Mouse (Mus musculus) heart, adult 2 months (tissue): ENCODE data around the gene Map7d2. TPM values are rescaled to one million over a fixed set of nuclear protein-coding genes. Genes with fewer than 3 reads are reported as not detected.

Source experiments
- DNase-seq, 2 experiments: peaks; one replicate each; pipeline ENCODE4 v3.0.0; 2021
- H3K27ac ChIP-seq: fragments of 200-600 bp; 2 replicates; pipeline ENCODE4 v1.8.1; 2022
- H3K27me3 ChIP-seq: fragments of 200-500 bp; 2 replicates; pipeline ENCODE4 v1.6.1; 2012; ENCODE audit warnings: mild to moderate bottlenecking, low read length, inconsistent platforms, mixed read lengths; ENCODE audit not compliant: control insufficient read depth, insufficient read depth
- H3K36me3 ChIP-seq: fragments of 200-500 bp; 2 replicates; pipeline ENCODE4 v1.6.1; 2012; ENCODE audit warnings: low read length, inconsistent platforms; ENCODE audit not compliant: control insufficient read depth, insufficient read depth
- H3K4me1 ChIP-seq: fragments of 200-500 bp; 2 replicates; pipeline ENCODE4 v1.6.1; 2011; ENCODE audit warnings: low read length; ENCODE audit not compliant: control insufficient read depth, insufficient read depth
- H3K4me3 ChIP-seq: fragments of 200-600 bp; 2 replicates; pipeline ENCODE4 v1.8.1; 2022
- H3K79me2 ChIP-seq: fragments of 200-500 bp; replicated peaks from 2 replicates; pipeline ENCODE4 v1.6.1; 2012; ENCODE audit warnings: mild to moderate bottlenecking, inconsistent platforms, low read length, moderate library complexity, mixed read lengths; ENCODE audit not compliant: control insufficient read depth, insufficient read depth
- H3K9ac ChIP-seq: fragments of 200-500 bp; 2 replicates; pipeline ENCODE4 v1.6.1; 2012; ENCODE audit warnings: low read depth, mild to moderate bottlenecking, control low read depth, inconsistent platforms, low read length, mixed read lengths
- CTCF ChIP-seq: fragments of 200-600 bp; IDR thresholded peaks from 2 replicates; pipeline ENCODE4 v1.8.1; 2022; ENCODE audit warnings: antibody characterized with exemption, mild to moderate bottlenecking, moderate library complexity
- EP300 ChIP-seq: fragments of 200-500 bp; IDR thresholded peaks from 2 replicates; pipeline ENCODE4 v1.6.1; 2011; ENCODE audit warnings: low read depth, low read length, control low read depth; ENCODE audit not compliant: insufficient read depth
- POLR2A ChIP-seq: fragments of 200-500 bp; IDR thresholded peaks from 2 replicates; pipeline ENCODE4 v1.6.1; 2011; ENCODE audit warnings: mild to moderate bottlenecking, low read depth, low read length, control low read depth; ENCODE audit not compliant: insufficient read depth
- WGBS: fragments of 180-500 bp; shearing (Covaris S2); methylation state at CpG from one replicate; pipeline ENCODE4 v1.1.7; 2018; 5-methylcytosine and 5-hydroxymethylcytosine counted together
- intact Hi-C: fragments of 180-260 bp; cut with DNase I; formaldehyde crosslinking; loops from one replicate; pipeline ENCODE4 v1.15.1; 2025
- long read RNA-seq: library from polyadenylated mRNA; stranded (forward); transcript quantifications from one replicate; pipeline ENCODE4 v2.0.0, GENCODE M21; 2021
- polyA plus RNA-seq: library from polyadenylated mRNA; depleted of rRNA; stranded (reverse); fragments of >200 nt; gene quantifications from 2 replicates; pipeline ENCODE4 v1.2.3, GENCODE M21; 2012; rRNA removed
- total RNA-seq, 2 experiments: library from RNA; stranded (reverse); gene quantifications; 2 replicates each; pipeline ENCODE4 v1.2.3; 2021

Gene Map7d2
- total RNA-seq (under 1 TPM; 0.61 to 0.78 TPM), polyA plus RNA-seq (0.21 and 1.3 TPM in 2 replicates)
- long read RNA-seq, partial matches to known transcripts, result 0 of 1 reads
- long read RNA-seq, other reads (novel, unspliced or antisense), result 1 of 1 reads

GRCm38 (mm10) chrX:159414130-159414828, at the start of gene Map7d2:
Gene Map7d2, plus strand, starts transcription at chrX:159414572.
- Histone ChIP-seq H3K79me2 (no peaks in the 10 kb centered on the region), H3K27me3 (peaks cover 2% of the 10 kb centered on the region), H3K4me3 (peak within 1 kb of the TSS; percentile 32; the same call in 1 of the 2 replicates), H3K4me1 (no peaks in the 10 kb centered on the region; the same call in none of the 2 replicates), H3K36me3 (no peaks in the 10 kb centered on the region), H3K27ac (no peak within 1 kb of the TSS), H3K9ac (peak within 1 kb of the TSS; percentile 24)
- WGBS, result 39% methylated on average over 70 of the region's 83 CpGs
- intact Hi-C loops, result no loop called here
- TF ChIP-seq CTCF (no peak), POLR2A (no peak), EP300 (no peak)
- no peak for DNase-seq

GRCm38 (mm10) chrX:159371831-159372752, 42.3 kb upstream of the Map7d2 start, which contains the start of gene Eif1ax:
Gene Eif1ax, plus strand, starts transcription at chrX:159372178.
- no peaks in the 10 kb centered on the region; the same call in 1 of the 2 replicates for H3K4me1 ChIP-seq
- intact Hi-C loops, result loop anchor here (5.0 to 10.0 kb wide), 2 partner anchors 160 to 763 kb away; partner anchors contain the start of gene Pdha1
- TF ChIP-seq EP300 (no peak), POLR2A (peak; percentile 59), CTCF (peak; percentile 30)
- 21% methylated on average over 55 of the region's 76 CpGs for WGBS
- H3K9ac ChIP-seq, result peak within 1 kb of the TSS; percentile 96
- peak within 1 kb of the TSS; percentile 77 for H3K27ac ChIP-seq
- H3K79me2 ChIP-seq, result no peaks in the 10 kb centered on the region
- H3K36me3 ChIP-seq, result no peaks in the 10 kb centered on the region
- DNase-seq, result peak; percentile 79 to 88
- no peaks in the 10 kb centered on the region for H3K27me3 ChIP-seq
- peak within 1 kb of the TSS; percentile 71 for H3K4me3 ChIP-seq

- no peak for TF ChIP-seq EP300
- 25% methylated on average over 9 of the region's 9 CpGs for WGBS
- H3K9ac ChIP-seq, result peak overlapping the region; percentile 96; the same call in 1 of the 2 replicates
- H3K27me3 ChIP-seq, result no peaks in the 10 kb centered on the region
- H3K36me3 ChIP-seq, result no peaks in the 10 kb centered on the region
- H3K4me1 ChIP-seq, result no peaks in the 10 kb centered on the region; the same call in 1 of the 2 replicates
- peak overlapping the region; percentile 77 for H3K27ac ChIP-seq
- peak overlapping the region; percentile 71 for H3K4me3 ChIP-seq
- DNase-seq, result no peak
- intact Hi-C loops, result loop anchor here (5.0 to 10.0 kb wide), 2 partner anchors 160 to 762 kb away; partner anchors contain the start of gene Pdha1
- H3K79me2 ChIP-seq, result no peaks in the 10 kb centered on the region
Measured at GRCm38 (mm10) chrX:159372753-159373144, 41.6 kb upstream of the Map7d2 start.

- H3K27me3 ChIP-seq, result no peaks in the 10 kb centered on the region
- TF ChIP-seq CTCF (no peak), EP300 (no peak), POLR2A (no peak)
- no peak overlapping the region for H3K27ac ChIP-seq
- H3K79me2 ChIP-seq, result no peaks in the 10 kb centered on the region
- WGBS, result 38% methylated on average over 9 of the region's 9 CpGs
- H3K36me3 ChIP-seq, result no peaks in the 10 kb centered on the region; the same call in 1 of the 2 replicates
- no peak overlapping the region for H3K9ac ChIP-seq
- no peak for DNase-seq
- H3K4me1 ChIP-seq, result no peaks in the 10 kb centered on the region
- H3K4me3 ChIP-seq, result no peak overlapping the region
- intact Hi-C loops, result no loop called here
Measured at GRCm38 (mm10) chrX:159387105-159387504, 27.3 kb upstream of the Map7d2 start.

- no peak for TF ChIP-seq CTCF
- no peak for TF ChIP-seq POLR2A
- no peak for TF ChIP-seq EP300
- Histone ChIP-seq H3K79me2 (no peaks in the 10 kb centered on the region), H3K9ac (no peak overlapping the region), H3K4me1 (no peaks in the 10 kb centered on the region), H3K27me3 (no peaks in the 10 kb centered on the region), H3K36me3 (no peaks in the 10 kb centered on the region; the same call in 1 of the 2 replicates), H3K4me3 (no peak overlapping the region), H3K27ac (no peak overlapping the region)
- no peak for DNase-seq
- intact Hi-C loops, result no loop called here
Measured at GRCm38 (mm10) chrX:159388953-159389352, 25.4 kb upstream of the Map7d2 start.
